Mouse (Mus musculus) CH12.LX (cell line): ENCODE results near the gene Cit. TPM values are rescaled to one million over a fixed set of nuclear protein-coding genes. Genes with fewer than 3 reads are reported as not detected.

Experiments
- DNase-seq: peaks from one replicate; pipeline ENCODE4 v3.0.0-alpha.2; 2013; ENCODE audit errors: extremely low read depth
- H3K27ac ChIP-seq: 2 replicates; pipeline ENCODE4 v1.5.1; 2012; ENCODE audit warnings: low read depth, mild to moderate bottlenecking, control low read depth, moderate library complexity; ENCODE audit not compliant: insufficient read depth
- H3K27me3 ChIP-seq: replicated peaks from 2 replicates; pipeline ENCODE3; 2012; ENCODE audit warnings: inconsistent platforms
- H3K36me3 ChIP-seq, 2 experiments: replicated peaks in 1 of 2; 2 replicates each; pipeline versions ENCODE3 to v1.6.1; 2012; ENCODE audit warnings: inconsistent platforms in 1 of 2, low read length in 1 of 2, mild to moderate bottlenecking in 1 of 2, mixed read lengths in 1 of 2, moderate library complexity in 1 of 2; ENCODE audit not compliant: control insufficient read depth in 1 of 2, insufficient read depth in 1 of 2
- H3K4me1 ChIP-seq, 2 experiments: 2 replicates each; pipeline ENCODE4 v1.6.1; 2012; ENCODE audit warnings: inconsistent platforms in 1 of 2, moderate library complexity in 1 of 2; ENCODE audit not compliant: insufficient read depth in 2 of 2, control insufficient read depth in 1 of 2
- H3K4me2 ChIP-seq: 2 replicates; pipeline ENCODE4 v1.6.1; 2012; ENCODE audit warnings: low read depth, mild to moderate bottlenecking, control low read depth; ENCODE audit not compliant: poor library complexity, insufficient read depth, severe bottlenecking
- H3K4me3 ChIP-seq, 3 experiments: fragments of 150-350 bp in 1 of 3; sonication (generic) in 1 of 3; replicated peaks in 1 of 3; 2 replicates each; pipeline versions ENCODE3 to v1.5.1; 2011 to 2012; ENCODE audit warnings: low read depth in 2 of 3, low read length in 2 of 3, mild to moderate bottlenecking in 2 of 3, moderate library complexity in 2 of 3, control low read depth in 1 of 3, improper control_type of control experiment in 1 of 3, inconsistent platforms in 1 of 3, mixed read lengths in 1 of 3; ENCODE audit not compliant: poor library complexity in 1 of 3
- H3K79me2 ChIP-seq: replicated peaks from 2 replicates; pipeline ENCODE4 v1.6.1; 2012; ENCODE audit warnings: mild to moderate bottlenecking, moderate library complexity; ENCODE audit not compliant: control insufficient read depth, poor library complexity, insufficient read depth, severe bottlenecking; ENCODE audit errors: extremely low read depth
- H3K9ac ChIP-seq: 2 replicates; pipeline ENCODE4 v1.6.1; 2012; ENCODE audit warnings: low read depth, mild to moderate bottlenecking, control low read depth, moderate library complexity; ENCODE audit not compliant: insufficient read depth
- H3K9me3 ChIP-seq: replicated peaks from 2 replicates; pipeline ENCODE3; 2012; ENCODE audit warnings: low read length, inconsistent platforms, mixed read lengths
- BHLHE40 ChIP-seq: IDR thresholded peaks from 2 replicates; pipeline ENCODE4 v1.6.1; 2011; ENCODE audit warnings: mild to moderate bottlenecking, low read depth, low read length, improper control_type of control experiment
- CHD1 ChIP-seq: IDR thresholded peaks from 2 replicates; pipeline ENCODE4 v1.6.1; 2012; ENCODE audit warnings: low read depth, low read length, improper control_type of control experiment, inconsistent platforms
- CHD2 ChIP-seq: IDR thresholded peaks from 2 replicates; pipeline ENCODE4 v1.6.1; 2011; ENCODE audit warnings: low read length, improper control_type of control experiment
- CTCF ChIP-seq, 2 experiments: IDR thresholded peaks in 1 of 2; conservative IDR thresholded peaks in 1 of 2; 2 replicates each; pipeline ENCODE4 v1.5.1; 2011 to 2012; ENCODE audit warnings: low read depth in 2 of 2, low read length in 2 of 2, improper control_type of control experiment in 1 of 2, inconsistent platforms in 1 of 2, mild to moderate bottlenecking in 1 of 2, moderate library complexity in 1 of 2
- EP300 ChIP-seq: IDR thresholded peaks from 2 replicates; pipeline ENCODE4 v1.6.1; 2011; ENCODE audit warnings: low read length, improper control_type of control experiment
- GABPA ChIP-seq: IDR thresholded peaks from 2 replicates; pipeline ENCODE4 v1.6.1; 2012; ENCODE audit warnings: low read depth, low read length, improper control_type of control experiment, inconsistent platforms; ENCODE audit not compliant: insufficient replicate concordance
- JUN ChIP-seq: IDR thresholded peaks from 2 replicates; pipeline ENCODE4 v1.6.1; 2011; ENCODE audit warnings: low read depth, mild to moderate bottlenecking, low read length, improper control_type of control experiment, moderate library complexity; ENCODE audit not compliant: insufficient read depth
- JUND ChIP-seq: conservative IDR thresholded peaks from 2 replicates; pipeline ENCODE4 v1.6.1; 2011; ENCODE audit warnings: low read depth, low read length, improper control_type of control experiment
- MEF2A ChIP-seq: IDR thresholded peaks from 2 replicates; pipeline ENCODE4 v1.6.1; 2014; ENCODE audit warnings: low read depth, mild to moderate bottlenecking, inconsistent platforms, low read length, improper control_type of control experiment, borderline replicate concordance
- NELFE ChIP-seq: IDR thresholded peaks from 2 replicates; pipeline ENCODE4 v1.6.1; 2011; ENCODE audit warnings: low read depth, low read length, improper control_type of control experiment
- NRF1 ChIP-seq: IDR thresholded peaks from 2 replicates; pipeline ENCODE4 v1.6.1; 2014; ENCODE audit warnings: low read depth, mild to moderate bottlenecking, inconsistent platforms, low read length, improper control_type of control experiment, moderate library complexity
- PAX5 ChIP-seq: IDR thresholded peaks from 2 replicates; pipeline ENCODE4 v1.6.1; 2012; ENCODE audit warnings: low read length, inconsistent platforms, mixed read lengths
- POLR2AphosphoS2 ChIP-seq: IDR thresholded peaks from 2 replicates; pipeline ENCODE4 v1.6.1; 2011; ENCODE audit warnings: low read depth, low read length, improper control_type of control experiment
- TCF12 ChIP-seq: IDR thresholded peaks from 2 replicates; pipeline ENCODE4 v1.6.1; 2014; ENCODE audit warnings: low read depth, mild to moderate bottlenecking, inconsistent platforms, low read length, improper control_type of control experiment
- UBTF ChIP-seq: IDR thresholded peaks from 2 replicates; pipeline ENCODE4 v1.6.1; 2012; ENCODE audit warnings: low read depth, mild to moderate bottlenecking, inconsistent platforms, low read length, improper control_type of control experiment, moderate library complexity
- USF2 ChIP-seq: conservative IDR thresholded peaks from 2 replicates; pipeline ENCODE4 v1.6.1; 2011; ENCODE audit warnings: low read depth, low read length, improper control_type of control experiment
- ZKSCAN1 ChIP-seq: IDR thresholded peaks from 2 replicates; pipeline ENCODE4 v1.6.1; 2012; ENCODE audit warnings: low read depth, inconsistent platforms, low read length, improper control_type of control experiment, borderline replicate concordance
- ZNF384 ChIP-seq: IDR thresholded peaks from 2 replicates; pipeline ENCODE4 v1.6.1; 2012; ENCODE audit warnings: low read depth, low read length, improper control_type of control experiment, inconsistent platforms
- dilution Hi-C: fragments of 300-500 bp; cut with MboI; formaldehyde crosslinking; loops from 2 replicates; pipeline ENCODE4 v1.14.3; 2020; ENCODE audit warnings: low sequenced_read_pairs; ENCODE audit not compliant: extremely low pct_unique_long_range_greater_than_20kb, extremely low pct_ligation_motif_present
- in situ Hi-C: fragments of 300-500 bp; cut with MboI; formaldehyde crosslinking; loops from 3 replicates; pipeline ENCODE4 v1.14.3; 2019; ENCODE audit warnings: low sequenced_read_pairs, low pct_ligation_motif_present, low pct_unique_long_range_greater_than_20kb, mixed read lengths
- polyA plus RNA-seq: library from polyadenylated mRNA; unstranded; fragments of >175 nt; gene quantifications from 2 replicates; pipeline ENCODE4 v1.2.1, GENCODE M21; 2012; ENCODE audit warnings: low read depth; ENCODE audit not compliant: insufficient read length
- total RNA-seq, 2 experiments: library from RNA; depleted of rRNA; stranded (reverse); fragments of 300-350 nt in 1 of 2; fragments of >200 nt in 1 of 2; gene quantifications; 2 replicates each; pipeline ENCODE4 v1.2.3; 2012 to 2014

Gene Cit
- total and polyA plus RNA-seq, 3 experiments, result 7.0 to 24.9 (median 16.2) TPM

- no peak overlapping the region for H3K4me2 ChIP-seq
- peaks cover 23 to 95% of the 10 kb centered on the region in 2 experiments for H3K36me3 ChIP-seq
- H3K9me3 ChIP-seq, result no peaks in the 10 kb centered on the region
- no peak overlapping the region for H3K27ac ChIP-seq
- TF ChIP-seq TCF12, result no peak
- no peak for TF ChIP-seq USF2
- no peak for TF ChIP-seq PAX5
- TF ChIP-seq CTCF (conservative IDR thresholded peaks at IDR 0.05 in 1 of 2, IDR thresholded peaks at IDR 0.05 in 1 of 2; ENCODE audit: low read depth in 2 of 2, low read length in 2 of 2), result no peak
- no peak for TF ChIP-seq ZNF384
- no peak for TF ChIP-seq EP300
- no peak for TF ChIP-seq MEF2A
- TF ChIP-seq JUN, result no peak
- no peak for TF ChIP-seq CHD1
- no peak for TF ChIP-seq NRF1
- no peak for TF ChIP-seq BHLHE40
- TF ChIP-seq ZKSCAN1, result no peak
- no peak for TF ChIP-seq UBTF
- no peaks in the 10 kb centered on the region; the same call in 1 of the 2 replicates for H3K79me2 ChIP-seq
- no peak overlapping the region for H3K9ac ChIP-seq
- in situ Hi-C loops (no loop called here), dilution Hi-C loops (no loop called here)
- H3K27me3 ChIP-seq, result no peaks in the 10 kb centered on the region
- no peak for DNase-seq
- H3K4me1 ChIP-seq, result no peaks in the 10 kb centered on the region
- H3K4me3 ChIP-seq, result no peak overlapping the region
Observed at GRCm38 (mm10) chr5:115907037-115908009, 62.2 kb downstream of the Cit start.

- TF ChIP-seq JUND (no peak), USF2 (no peak), CHD1 (no peak), NELFE (no peak), CHD2 (no peak), ZKSCAN1 (no peak), TCF12 (no peak), GABPA (no peak), POLR2AphosphoS2 (no peak)
- Histone ChIP-seq H3K27ac (no peak overlapping the region), H3K36me3 (peaks cover 21 to 94% of the 10 kb centered on the region in 2 experiments), H3K4me3 (no peak overlapping the region), H3K79me2 (no peaks in the 10 kb centered on the region; the same call in 1 of the 2 replicates), H3K4me1 (no peaks in the 10 kb centered on the region), H3K27me3 (no peaks in the 10 kb centered on the region), H3K4me2 (no peak overlapping the region), H3K9me3 (no peaks in the 10 kb centered on the region), H3K9ac (no peak overlapping the region)
- DNase-seq, result no peak
- in situ Hi-C loops (no loop called here), dilution Hi-C loops (no loop called here)
Observed at GRCm38 (mm10) chr5:115908251-115908650, 63.2 kb downstream of the Cit start.
